Mouse (Mus musculus): ENCODE measurements around the gene Tspan14. TPM values are rescaled to one million over a fixed set of nuclear protein-coding genes. Genes with fewer than 3 reads are reported as not detected.

Tspan14 gene
- polyA plus RNA-seq (2016; fragmentation: Nextera tagmentation; extraction: Ambion mirVana), result 89.3 and 93.9 TPM in 2 replicates

DNA sequence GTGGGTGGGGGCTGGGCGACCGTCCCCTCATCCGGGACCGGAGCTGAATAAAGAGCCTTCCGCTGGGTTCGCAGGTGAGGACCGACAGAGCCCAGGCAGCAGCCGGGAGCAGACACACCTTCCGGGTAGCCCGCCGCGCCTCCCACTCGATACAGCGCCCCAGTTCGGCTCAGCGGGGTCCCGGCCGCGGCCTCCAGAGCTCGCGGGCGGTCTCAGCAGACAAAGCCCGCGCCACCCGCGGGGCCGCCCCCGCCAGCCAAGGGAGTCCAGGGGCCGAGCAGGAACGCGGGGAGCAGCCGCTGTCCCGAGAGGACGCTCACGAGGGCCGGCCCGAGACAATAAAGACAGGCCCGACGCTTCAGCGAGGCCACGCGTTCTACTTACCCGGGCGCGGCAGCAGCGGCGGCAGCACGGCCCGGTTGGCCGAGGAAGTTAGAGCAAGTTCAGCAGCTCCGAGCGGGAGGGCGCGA lies at the start of gene Tspan14:
TSS of gene Tspan14 (minus strand) at position 416 of the 470 bp plus-strand sequence.
- H3K9me3 ChIP-seq, result no peaks in the 10 kb centered on the region
- under 1% methylated on average over 54 of the region's 54 CpGs for WGBS
- peak within 1 kb of the TSS; percentile 95 for H3K27ac ChIP-seq
- no peak for DNase-seq (ENCODE audit: extremely low spot score, low spot score)
- H3K4me3 ChIP-seq, result peak within 1 kb of the TSS; percentile 88
- H3K4me1 ChIP-seq, result peaks cover 52% of the 10 kb centered on the region
- H3K36me3 ChIP-seq (replicated peaks), result 0 out of 2 replicates have a peak, but pooled peaks cover 7% of the 10 kb centered on the region
- peaks cover 20% of the 10 kb centered on the region for H3K27me3 ChIP-seq (ENCODE audit: poor library complexity, severe bottlenecking)

DNA sequence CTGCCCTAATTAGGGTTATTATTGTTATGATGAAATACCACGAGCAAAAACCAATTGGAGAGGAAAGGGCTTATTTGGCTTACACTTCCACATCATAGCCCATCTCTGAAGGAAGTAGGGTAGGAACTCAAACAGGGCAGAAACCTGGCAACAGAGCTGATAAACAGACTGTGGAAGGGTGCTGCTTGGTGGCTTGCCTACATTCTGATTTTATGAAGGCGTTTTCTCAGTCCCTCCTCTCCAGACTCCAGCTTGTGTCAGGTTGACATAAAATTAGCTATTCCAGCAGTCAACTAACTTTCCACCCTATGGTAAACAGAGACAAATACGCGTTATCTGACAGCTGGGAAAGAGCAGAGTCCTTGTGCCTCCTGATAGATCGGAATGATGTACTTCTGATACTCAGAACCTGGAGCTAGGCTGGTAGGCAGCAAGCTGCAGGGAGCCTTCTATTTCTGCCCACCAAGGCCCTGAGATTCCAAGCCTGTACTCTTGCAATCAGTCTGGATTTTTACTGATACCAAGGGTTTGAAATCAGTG lies 48.2 kb upstream of the Tspan14 start:
- H3K4me3 ChIP-seq, result no peak overlapping the region
- no peak for DNase-seq (ENCODE audit: extremely low spot score, low spot score)
- 0 out of 2 replicates have a peak, but pooled peaks cover 8% of the 10 kb centered on the region for H3K27me3 ChIP-seq (ENCODE audit: poor library complexity, severe bottlenecking)
- no peak overlapping the region for H3K27ac ChIP-seq
- no peaks in the 10 kb centered on the region for H3K9me3 ChIP-seq
- H3K36me3 ChIP-seq (replicated peaks), result no peaks in the 10 kb centered on the region
- H3K4me1 ChIP-seq, result peaks cover 17% of the 10 kb centered on the region
- WGBS, result 73% methylated on average over 5 of the region's 5 CpGs

DNA sequence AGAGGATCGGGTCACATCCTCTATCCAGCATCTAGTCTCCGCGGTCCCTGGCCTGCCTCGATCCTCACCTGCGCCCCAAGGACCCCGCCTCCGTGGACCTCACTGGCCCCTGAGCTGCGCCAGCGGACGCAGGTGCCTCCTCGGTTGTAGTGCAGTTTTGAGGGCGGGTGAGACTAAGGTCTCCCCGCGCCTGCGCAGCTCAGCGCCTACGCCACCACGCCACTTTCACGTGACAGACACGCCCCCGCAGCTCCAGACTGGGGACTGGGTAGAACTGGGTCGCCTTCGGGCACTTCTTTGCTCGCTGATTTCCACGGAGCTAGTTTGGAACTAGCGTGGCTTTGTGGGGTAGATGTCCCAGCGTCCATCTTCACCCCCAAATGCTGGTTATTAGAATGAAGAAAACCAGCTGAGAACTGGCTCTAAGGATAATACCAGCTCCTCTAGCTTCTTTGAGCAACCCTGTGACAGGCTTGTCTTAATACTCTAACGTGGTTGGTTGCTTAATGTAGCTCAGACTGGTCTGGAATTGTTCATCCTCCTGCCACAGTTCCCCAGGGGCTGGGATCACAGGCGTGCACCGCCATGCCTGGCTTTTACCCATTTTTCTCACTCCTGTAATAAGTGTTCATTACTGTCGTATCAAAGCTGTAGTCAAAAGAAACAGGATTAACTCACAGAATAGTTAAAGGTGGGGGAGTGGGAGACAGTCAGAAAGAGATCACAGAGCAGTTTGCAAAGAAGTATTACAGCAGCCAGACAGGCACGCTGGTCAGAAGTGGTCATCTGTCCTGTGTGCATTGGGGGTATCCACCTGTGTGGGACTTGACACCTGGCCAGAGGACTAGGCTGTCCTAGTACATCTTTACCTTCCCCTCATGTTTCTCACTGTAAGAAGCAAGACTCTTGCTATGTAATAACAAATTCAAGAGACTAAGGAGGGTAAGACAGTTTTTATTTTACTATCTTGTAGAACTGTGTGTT lies 47.3 kb upstream of the Tspan14 start, which contains the start of gene Fam213a:
TSS of gene Fam213a (minus strand) at position 159 of the 984 bp plus-strand sequence.
- DNase-seq (ENCODE audit: extremely low spot score, low spot score), result peak; percentile 86
- peak within 1 kb of the TSS; percentile 88 for H3K27ac ChIP-seq

DNA sequence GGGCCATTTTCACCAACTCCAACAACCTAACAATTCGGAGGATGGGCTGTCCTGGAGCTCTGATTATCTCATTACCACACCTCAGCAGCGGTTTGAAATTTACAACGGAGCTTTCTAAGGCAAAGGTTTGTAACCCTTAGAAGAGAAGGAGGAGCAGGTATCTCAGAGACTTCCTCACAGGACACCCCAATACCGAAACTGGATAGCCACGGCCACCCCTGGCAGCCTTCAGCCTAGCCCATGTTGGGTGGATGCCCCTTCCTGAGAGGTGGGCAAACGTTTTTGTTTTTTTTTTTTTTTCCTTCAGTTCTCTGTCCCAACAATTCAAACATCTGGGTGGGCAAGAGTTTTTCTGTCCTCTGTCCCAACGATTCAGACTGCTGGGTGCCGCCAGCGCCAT lies 46.5 kb upstream of the Tspan14 start:
- 24% methylated on average over 9 of the region's 9 CpGs for WGBS
- peak overlapping the region; percentile 88 for H3K27ac ChIP-seq
- H3K4me3 ChIP-seq, result peak overlapping the region; percentile 71
- DNase-seq (ENCODE audit: extremely low spot score, low spot score), result no peak
- H3K36me3 ChIP-seq (replicated peaks), result no peaks in the 10 kb centered on the region
- H3K9me3 ChIP-seq, result no peaks in the 10 kb centered on the region
- H3K27me3 ChIP-seq (ENCODE audit: poor library complexity, severe bottlenecking), result 0 out of 2 replicates have a peak, but pooled peaks cover 8% of the 10 kb centered on the region
- peaks cover 21% of the 10 kb centered on the region for H3K4me1 ChIP-seq

More for the DNA sequence above, 47.3 kb upstream of the Tspan14 start, which contains the start of gene Fam213a:
- H3K4me1 ChIP-seq, result peaks cover 17% of the 10 kb centered on the region
- 0 out of 2 replicates have a peak, but pooled peaks cover 8% of the 10 kb centered on the region for H3K27me3 ChIP-seq (ENCODE audit: poor library complexity, severe bottlenecking)
- H3K36me3 ChIP-seq (replicated peaks), result no peaks in the 10 kb centered on the region
- no peaks in the 10 kb centered on the region for H3K9me3 ChIP-seq
- peak within 1 kb of the TSS; percentile 71 for H3K4me3 ChIP-seq
- WGBS, result 3% methylated on average over 32 of the region's 32 CpGs

DNA sequence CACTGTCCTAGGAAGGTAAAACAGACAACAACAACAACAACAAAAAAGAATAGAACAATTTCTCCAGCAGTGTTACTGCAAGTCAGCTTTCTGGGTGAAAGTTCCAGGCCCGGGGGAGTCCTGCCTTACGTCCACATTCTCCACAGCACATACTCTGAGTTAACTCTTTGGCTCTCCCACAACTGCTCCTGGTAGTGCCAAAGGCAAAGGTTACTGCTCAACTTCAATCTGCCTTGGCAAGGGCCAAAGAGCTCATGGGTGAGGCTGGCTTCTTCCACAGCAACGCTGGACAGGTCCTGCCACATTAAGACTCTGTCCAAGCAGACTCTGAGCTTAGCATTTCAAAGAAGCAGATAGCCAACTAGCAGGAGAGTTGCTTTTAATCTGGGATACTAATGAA lies 45.3 kb upstream of the Tspan14 start:
- H3K4me1 ChIP-seq, result peaks cover 24% of the 10 kb centered on the region
- H3K36me3 ChIP-seq (replicated peaks), result no peaks in the 10 kb centered on the region
- 0 out of 2 replicates have a peak, but pooled peaks cover 8% of the 10 kb centered on the region for H3K27me3 ChIP-seq (ENCODE audit: poor library complexity, severe bottlenecking)
- DNase-seq (ENCODE audit: extremely low spot score, low spot score), result no peak
- no peak overlapping the region for H3K4me3 ChIP-seq
- H3K9me3 ChIP-seq, result no peaks in the 10 kb centered on the region
- 91% methylated on average over 3 of the region's 3 CpGs for WGBS
- H3K27ac ChIP-seq, result no peak overlapping the region

DNA sequence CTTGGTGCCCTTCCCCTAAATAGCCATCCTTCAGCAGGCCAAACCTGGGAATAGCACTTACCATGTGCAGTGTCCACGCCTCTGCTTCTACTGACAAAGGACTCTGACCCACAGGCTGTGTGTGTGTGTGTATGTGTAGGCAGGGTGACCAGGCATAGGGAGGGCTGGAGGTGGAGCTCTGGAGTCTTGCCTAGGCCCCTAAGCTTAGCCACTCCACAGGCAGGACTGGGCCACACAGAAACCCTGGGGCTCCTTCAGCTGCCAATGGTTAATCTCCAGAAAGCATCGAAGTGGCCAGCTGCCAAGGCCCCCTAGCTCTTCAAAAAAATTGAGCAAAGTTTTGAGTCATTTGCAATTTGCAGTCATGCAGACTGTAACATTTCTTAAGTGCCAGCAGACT lies 41.5 kb upstream of the Tspan14 start:
- H3K36me3 ChIP-seq (replicated peaks), result no peaks in the 10 kb centered on the region
- 0 out of 2 replicates have a peak overlapping the region, but pooled peaks have one; percentile 48 for H3K27ac ChIP-seq
- H3K4me3 ChIP-seq, result no peak overlapping the region
- peaks cover 11% of the 10 kb centered on the region for H3K27me3 ChIP-seq (ENCODE audit: poor library complexity, severe bottlenecking)
- no peaks in the 10 kb centered on the region for H3K9me3 ChIP-seq
- DNase-seq (ENCODE audit: extremely low spot score, low spot score), result no peak
- WGBS, result 67% methylated on average over 2 of the region's 2 CpGs
- peaks cover 30% of the 10 kb centered on the region for H3K4me1 ChIP-seq

DNA sequence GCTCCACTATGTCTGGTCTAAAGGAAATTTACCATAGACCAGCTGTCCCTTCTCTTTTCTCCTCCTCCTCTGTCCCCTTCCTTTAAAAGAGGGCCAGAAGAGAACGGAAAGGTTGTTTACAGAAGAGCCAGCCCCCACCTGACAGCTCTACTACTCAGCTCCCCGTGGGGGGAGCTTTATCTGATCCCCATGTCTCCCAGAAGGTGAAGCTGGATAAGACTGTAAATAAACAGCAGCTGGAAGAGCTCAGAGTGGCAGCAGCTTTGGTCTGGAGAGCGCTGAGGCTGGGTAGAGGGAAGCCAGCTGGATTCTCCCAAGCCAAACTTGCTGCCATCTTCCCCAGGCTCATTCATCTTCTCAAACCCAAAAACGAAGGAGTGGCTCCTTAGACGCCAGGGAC lies 41.0 kb upstream of the Tspan14 start:
- DNase-seq (ENCODE audit: extremely low spot score, low spot score), result no peak
- H3K4me1 ChIP-seq, result peaks cover 28% of the 10 kb centered on the region
- H3K36me3 ChIP-seq (replicated peaks), result no peaks in the 10 kb centered on the region
- no peak overlapping the region for H3K27ac ChIP-seq
- H3K27me3 ChIP-seq (ENCODE audit: poor library complexity, severe bottlenecking), result peaks cover 14% of the 10 kb centered on the region
- 45% methylated on average over 5 of the region's 5 CpGs for WGBS
- H3K9me3 ChIP-seq, result no peaks in the 10 kb centered on the region
- no peak overlapping the region for H3K4me3 ChIP-seq

DNA sequence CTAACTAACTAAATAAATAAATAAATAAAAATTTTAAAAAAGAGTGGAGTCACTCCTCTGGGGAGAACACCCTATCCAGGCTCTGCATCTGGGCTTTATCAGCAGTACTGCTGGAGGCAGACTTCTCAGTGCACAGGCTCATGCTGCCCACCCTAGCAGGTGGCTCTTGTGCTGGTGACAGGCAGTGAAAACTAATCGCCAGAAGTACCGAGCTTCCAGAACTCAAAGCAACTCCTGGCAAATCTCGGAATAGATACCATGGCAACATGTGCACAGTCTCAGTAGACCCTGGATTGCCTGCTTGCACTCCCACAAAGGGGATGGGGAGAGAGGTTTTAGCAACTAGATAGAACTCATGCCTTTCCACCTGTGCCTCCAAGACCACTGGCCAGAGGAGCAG lies 40.3 kb upstream of the Tspan14 start:
- WGBS, result 70% methylated on average over 3 of the region's 3 CpGs
- DNase-seq (ENCODE audit: extremely low spot score, low spot score), result no peak
- Histone ChIP-seq H3K4me1 (peaks cover 28% of the 10 kb centered on the region), H3K4me3 (no peak overlapping the region), H3K27ac (no peak overlapping the region), H3K36me3 (replicated peaks) (peaks cover 2% of the 10 kb centered on the region; the same call in 1 of the 2 replicates), H3K27me3 (ENCODE audit: poor library complexity, severe bottlenecking) (peaks cover 18% of the 10 kb centered on the region), H3K9me3 (no peaks in the 10 kb centered on the region)

DNA sequence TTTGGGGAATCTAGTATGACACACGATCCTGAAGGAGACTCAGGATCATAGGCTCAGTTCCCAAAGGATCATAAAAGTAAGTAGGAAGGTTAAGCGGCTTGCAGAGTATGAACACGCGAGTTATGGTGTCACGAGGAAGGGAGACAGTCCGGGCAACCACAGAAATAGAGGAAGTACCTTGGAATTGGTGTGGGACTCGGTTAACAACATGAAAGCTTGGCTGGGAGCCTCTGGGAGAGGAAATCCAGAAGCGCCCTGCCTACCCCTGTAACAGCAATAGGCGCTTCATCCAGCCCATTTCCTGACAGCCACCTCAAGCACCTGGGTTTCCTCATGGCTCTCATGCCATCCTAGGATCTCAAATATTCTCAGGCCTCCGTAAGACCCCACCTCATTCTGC lies 39.7 kb upstream of the Tspan14 start:
- no peak overlapping the region for H3K4me3 ChIP-seq
- 92% methylated on average over 10 of the region's 10 CpGs for WGBS

DNA sequence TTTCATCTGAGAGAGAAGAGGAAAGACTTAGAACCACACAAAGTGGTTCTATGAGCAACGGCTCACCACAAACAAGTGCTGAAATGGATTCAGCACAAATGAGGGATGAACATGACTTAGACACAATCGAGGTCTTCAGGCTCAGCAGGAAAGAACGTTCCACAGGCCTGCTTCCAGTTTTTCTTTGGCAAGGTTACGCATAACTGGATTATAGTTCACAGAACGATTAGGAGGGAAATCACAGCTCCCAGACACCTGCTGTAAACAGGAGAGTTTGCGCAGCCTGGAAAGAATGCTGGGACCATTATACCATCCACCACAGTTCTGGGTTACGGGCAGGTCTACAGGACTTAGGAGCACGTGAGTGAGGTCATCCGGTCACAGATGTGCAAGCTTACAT lies 39.1 kb upstream of the Tspan14 start:
- H3K4me3 ChIP-seq, result no peak overlapping the region
- H3K9me3 ChIP-seq, result no peaks in the 10 kb centered on the region
- WGBS, result 87% methylated on average over 9 of the region's 9 CpGs
- H3K36me3 ChIP-seq (replicated peaks), result peaks cover 11% of the 10 kb centered on the region
- H3K27ac ChIP-seq, result no peak overlapping the region
- H3K27me3 ChIP-seq (ENCODE audit: poor library complexity, severe bottlenecking), result peaks cover 23% of the 10 kb centered on the region
- no peak for DNase-seq (ENCODE audit: extremely low spot score, low spot score)
- peaks cover 28% of the 10 kb centered on the region for H3K4me1 ChIP-seq

More for the DNA sequence above, 39.7 kb upstream of the Tspan14 start:
- no peak for DNase-seq (ENCODE audit: extremely low spot score, low spot score)
- peaks cover 28% of the 10 kb centered on the region for H3K4me1 ChIP-seq
- H3K9me3 ChIP-seq, result no peaks in the 10 kb centered on the region
- peaks cover 7% of the 10 kb centered on the region for H3K36me3 ChIP-seq (replicated peaks)
- H3K27me3 ChIP-seq (ENCODE audit: poor library complexity, severe bottlenecking), result peaks cover 23% of the 10 kb centered on the region
- no peak overlapping the region for H3K27ac ChIP-seq

DNA sequence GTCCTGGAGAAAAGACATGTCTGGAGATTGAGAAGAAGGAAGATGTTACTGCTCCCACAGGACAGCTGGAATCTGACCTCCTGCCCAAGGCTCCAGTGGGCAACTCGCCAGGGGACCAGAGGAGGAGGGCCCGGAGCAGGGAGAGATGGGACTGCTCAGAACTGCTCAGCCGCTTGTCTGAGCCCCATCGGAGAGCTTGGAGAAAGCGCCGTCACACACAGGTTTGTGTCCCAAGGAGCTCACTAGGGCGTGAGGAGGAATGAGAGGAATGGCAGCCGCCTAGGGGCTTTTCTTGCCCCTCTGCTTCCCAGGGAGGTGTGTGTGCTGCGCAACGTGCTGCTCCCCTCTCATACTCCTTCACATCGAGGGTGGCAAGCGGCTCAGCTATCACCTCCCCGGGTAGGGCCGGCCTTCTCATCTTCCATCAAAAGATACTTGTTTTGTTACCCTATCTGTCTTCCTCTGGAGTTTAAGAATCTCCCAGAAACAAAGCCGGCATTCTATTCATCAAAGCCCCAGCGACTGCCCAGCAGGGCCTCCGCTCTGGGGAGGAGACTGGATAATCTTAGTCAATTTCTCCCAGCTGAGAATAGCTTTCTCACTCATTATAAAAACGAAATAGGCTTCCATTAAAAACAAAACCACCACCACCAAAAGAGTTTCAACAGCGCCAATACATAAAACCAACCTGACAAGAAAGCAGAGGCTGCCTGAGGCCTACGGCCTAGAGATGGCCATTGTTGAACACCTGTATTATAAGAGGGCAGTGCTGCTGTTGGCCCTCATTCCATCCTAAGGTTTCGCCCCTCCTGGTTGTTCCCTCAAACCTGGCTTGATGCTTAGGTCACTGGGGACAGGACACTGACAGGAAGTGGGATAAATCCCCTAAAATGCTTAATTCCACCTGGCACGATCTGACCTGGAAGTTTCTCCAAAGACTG lies 37.9 kb upstream of the Tspan14 start:
- Histone ChIP-seq H3K27ac (peak overlapping the region; percentile 66), H3K36me3 (replicated peaks) (peaks cover 15% of the 10 kb centered on the region), H3K4me1 (peaks cover 28% of the 10 kb centered on the region), H3K4me3 (peak overlapping the region; percentile 35), H3K9me3 (no peaks in the 10 kb centered on the region), H3K27me3 (ENCODE audit: poor library complexity, severe bottlenecking) (peaks cover 23% of the 10 kb centered on the region)
- WGBS, result 6% methylated on average over 22 of the region's 22 CpGs
- peak; percentile 29 for DNase-seq (ENCODE audit: extremely low spot score, low spot score)

DNA sequence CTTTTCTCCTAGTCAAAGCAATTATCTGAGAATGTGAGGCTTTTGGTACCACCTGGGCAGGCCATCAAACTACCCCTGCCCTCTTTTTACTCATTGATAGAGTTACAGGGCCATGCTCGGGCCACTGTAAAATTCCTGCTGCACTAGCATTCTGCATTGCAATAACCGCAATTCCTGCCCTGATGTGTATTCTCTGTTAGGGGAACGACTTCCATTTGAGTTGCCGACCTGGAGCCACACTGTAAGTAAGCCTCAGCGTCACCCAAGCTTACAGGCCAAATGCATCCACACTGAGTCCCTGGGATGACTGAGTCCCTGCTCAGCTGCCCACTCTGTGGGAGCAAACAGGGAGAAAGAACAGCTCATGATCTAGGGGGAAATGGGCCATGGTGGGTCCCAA lies 35.0 kb upstream of the Tspan14 start:
- DNase-seq (ENCODE audit: extremely low spot score, low spot score), result no peak
- peaks cover 34% of the 10 kb centered on the region for H3K36me3 ChIP-seq (replicated peaks)
- H3K4me3 ChIP-seq, result no peak overlapping the region
- H3K27me3 ChIP-seq (ENCODE audit: poor library complexity, severe bottlenecking), result peaks cover 23% of the 10 kb centered on the region
- H3K4me1 ChIP-seq, result peaks cover 22% of the 10 kb centered on the region
- 90% methylated on average over 5 of the region's 5 CpGs for WGBS
- no peaks in the 10 kb centered on the region for H3K9me3 ChIP-seq
- H3K27ac ChIP-seq, result no peak overlapping the region
